Mouse (Mus musculus): ENCODE measurements around the gene Krtap31-1. TPM values are rescaled to one million over a fixed set of nuclear protein-coding genes. Genes with fewer than 3 reads are reported as not detected.
"Not testable (repeated sequence)": the region's sequence is repeated elsewhere in the genome, so short reads cannot be mapped to it uniquely, and the experiment has no call there.

The Krtap31-1 gene
- not detected in 2 replicates for polyA plus RNA-seq (2015; fragmentation: Nextera tagmentation; extraction: Ambion mirVana)

- Histone ChIP-seq H3K9ac (replicated peaks; ENCODE audit: low read depth, low read length) (no peak within 1 kb of the TSS), H3K36me3 (ENCODE audit: control insufficient read depth, insufficient read depth) (no peaks in the 10 kb centered on the region), H3K4me2 (ENCODE audit: low read length) (no peak within 1 kb of the TSS), H3K4me3 (replicated peaks; ENCODE audit: low read length) (no peak within 1 kb of the TSS), H3K4me1 (replicated peaks; ENCODE audit: control insufficient read depth, insufficient read depth, low read length) (no peaks in the 10 kb centered on the region), H3K9me3 (ENCODE audit: control insufficient read depth, low read length) (no peaks in the 10 kb centered on the region), H3K27ac (ENCODE audit: low read length) (no peak within 1 kb of the TSS), H3K27me3 (replicated peaks; ENCODE audit: control insufficient read depth, insufficient read depth, low read length) (no peaks in the 10 kb centered on the region)
- 88% methylated on average over 2 of the region's 2 CpGs for WGBS
- no peak for ATAC-seq
Observed at GRCm38 (mm10) chr11:99907620-99908019, at the start of gene Krtap31-1. Gene Krtap31-1 (plus strand): TSS chr11:99907920.

DNA sequence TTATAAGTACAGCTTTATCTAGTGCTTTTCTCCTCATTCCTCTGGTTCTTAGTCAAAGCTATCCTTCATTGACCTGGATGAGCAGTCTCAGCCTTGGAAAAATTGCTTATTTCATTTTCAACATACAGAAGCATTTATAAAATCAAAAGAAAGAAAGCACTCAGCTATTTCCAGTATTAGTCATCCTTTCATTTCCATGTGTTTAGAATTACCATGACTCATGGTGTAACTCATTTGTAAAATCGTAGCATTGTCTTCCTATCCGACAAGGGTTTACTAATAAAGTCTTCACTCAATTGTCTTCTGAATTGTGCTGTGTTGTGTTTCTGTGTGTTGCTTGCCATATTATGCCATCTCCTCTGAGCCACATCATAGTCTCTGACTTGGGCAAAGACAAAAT is 49.0 kb upstream of the Krtap31-1 start:
- whole genome bisulfite sequencing: 54% methylated on average over 2 of the region's 2 CpGs
- Histone ChIP-seq H3K27ac (ENCODE audit: low read length) (no peak overlapping the region), H3K9me3 (ENCODE audit: control insufficient read depth, low read length) (no peaks in the 10 kb centered on the region), H3K4me2 (ENCODE audit: low read length) (no peak overlapping the region), H3K36me3 (ENCODE audit: control insufficient read depth, insufficient read depth) (no peaks in the 10 kb centered on the region), H3K9ac (replicated peaks; ENCODE audit: low read depth, low read length) (no peak overlapping the region), H3K4me1 (replicated peaks; ENCODE audit: control insufficient read depth, insufficient read depth, low read length) (no peaks in the 10 kb centered on the region), H3K4me3 (replicated peaks; ENCODE audit: low read length) (no peak overlapping the region), H3K27me3 (replicated peaks; ENCODE audit: control insufficient read depth, insufficient read depth, low read length) (no peaks in the 10 kb centered on the region)
- no peak for ATAC-seq

DNA sequence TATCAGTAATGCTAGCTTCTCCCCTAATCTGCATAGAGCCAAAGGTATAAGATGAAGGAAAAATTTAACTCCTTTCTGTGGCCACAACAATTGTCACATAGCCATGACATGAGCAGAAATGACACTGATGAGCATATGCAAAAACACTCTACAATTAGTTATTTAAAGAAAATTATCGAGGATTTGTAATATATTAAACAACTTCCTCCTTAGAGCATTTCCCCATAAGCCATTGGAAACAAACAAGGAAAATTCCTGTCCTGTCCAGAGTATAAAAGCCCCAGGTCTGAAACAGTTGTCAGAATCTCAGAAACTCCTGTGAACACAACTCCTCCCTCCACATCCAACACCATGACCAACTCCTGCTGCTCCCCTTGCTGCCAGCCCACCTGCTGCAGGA is 43.5 kb upstream of the Krtap31-1 start, which contains the start of gene Gm11559:
TSS of gene Gm11559 (plus strand) at position 301 of the 400 bp plus-strand sequence.
- not testable (repeated sequence) for H3K27ac ChIP-seq (ENCODE audit: low read length); H3K4me3 ChIP-seq (replicated peaks; ENCODE audit: low read length); ATAC-seq; H3K9me3 ChIP-seq (ENCODE audit: control insufficient read depth, low read length); H3K4me1 ChIP-seq (replicated peaks; ENCODE audit: control insufficient read depth, insufficient read depth, low read length); H3K27me3 ChIP-seq (replicated peaks; ENCODE audit: control insufficient read depth, insufficient read depth, low read length); H3K9ac ChIP-seq (replicated peaks; ENCODE audit: low read depth, low read length); H3K4me2 ChIP-seq (ENCODE audit: low read length); H3K36me3 ChIP-seq (ENCODE audit: control insufficient read depth, insufficient read depth)
- 76% methylated on average over 1 of the region's 1 CpGs for WGBS

DNA sequence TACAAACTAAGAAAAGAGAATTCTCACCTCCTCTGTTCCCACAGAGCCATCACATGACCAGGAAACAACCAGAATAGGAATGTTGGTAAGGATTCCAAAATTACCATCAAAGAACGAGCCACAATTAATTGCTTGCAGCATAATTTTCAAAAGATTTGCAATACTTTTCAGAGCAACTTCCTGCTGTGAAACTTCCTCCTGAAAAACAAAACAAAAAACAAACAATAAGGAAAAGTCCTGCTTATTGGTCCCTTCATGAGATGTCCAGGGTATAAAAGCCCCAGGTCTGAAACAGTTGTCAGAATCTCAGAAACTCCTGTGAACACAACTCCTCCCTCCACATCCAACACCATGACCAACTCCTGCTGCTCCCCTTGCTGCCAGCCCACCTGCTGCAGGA is 34.6 kb upstream of the Krtap31-1 start, which contains the start of gene Krtap9-1:
TSS of gene Krtap9-1 (plus strand) at position 301 of the 400 bp plus-strand sequence.
- not testable (repeated sequence) for H3K4me3 ChIP-seq (replicated peaks; ENCODE audit: low read length); H3K27me3 ChIP-seq (replicated peaks; ENCODE audit: control insufficient read depth, insufficient read depth, low read length); H3K36me3 ChIP-seq (ENCODE audit: control insufficient read depth, insufficient read depth); H3K9ac ChIP-seq (replicated peaks; ENCODE audit: low read depth, low read length); H3K27ac ChIP-seq (ENCODE audit: low read length); H3K4me2 ChIP-seq (ENCODE audit: low read length); ATAC-seq; H3K4me1 ChIP-seq (replicated peaks; ENCODE audit: control insufficient read depth, insufficient read depth, low read length); H3K9me3 ChIP-seq (ENCODE audit: control insufficient read depth, low read length)
- WGBS: 64% methylated on average over 1 of the region's 1 CpGs

GRCm38 (mm10) chr11:99878887-99879286 is 28.8 kb upstream of the Krtap31-1 start, which contains the start of gene Gm11567:
Gene Gm11567 (plus strand): TSS chr11:99879187.
- H3K4me1 ChIP-seq (replicated peaks; ENCODE audit: control insufficient read depth, insufficient read depth, low read length); H3K4me3 ChIP-seq (replicated peaks; ENCODE audit: low read length); H3K9ac ChIP-seq (replicated peaks; ENCODE audit: low read depth, low read length); H3K27me3 ChIP-seq (replicated peaks; ENCODE audit: control insufficient read depth, insufficient read depth, low read length); H3K4me2 ChIP-seq (ENCODE audit: low read length); H3K27ac ChIP-seq (ENCODE audit: low read length); H3K9me3 ChIP-seq (ENCODE audit: control insufficient read depth, low read length); ATAC-seq; H3K36me3 ChIP-seq (ENCODE audit: control insufficient read depth, insufficient read depth): not testable (repeated sequence)
- 37% methylated on average over 1 of the region's 1 CpGs for WGBS

GRCm38 (mm10) chr11:99914451-99914850 is 6.7 kb downstream of the Krtap31-1 start, which contains the start of gene Gm11565:
Gene Gm11565 (plus strand): TSS chr11:99914751.
- Histone ChIP-seq H3K9me3 (ENCODE audit: control insufficient read depth, low read length) (no peaks in the 10 kb centered on the region), H3K27me3 (replicated peaks; ENCODE audit: control insufficient read depth, insufficient read depth, low read length) (no peaks in the 10 kb centered on the region), H3K9ac (replicated peaks; ENCODE audit: low read depth, low read length) (no peak within 1 kb of the TSS), H3K36me3 (ENCODE audit: control insufficient read depth, insufficient read depth) (no peaks in the 10 kb centered on the region), H3K4me2 (ENCODE audit: low read length) (no peak within 1 kb of the TSS), H3K27ac (ENCODE audit: low read length) (no peak within 1 kb of the TSS), H3K4me3 (replicated peaks; ENCODE audit: low read length) (no peak within 1 kb of the TSS), H3K4me1 (replicated peaks; ENCODE audit: control insufficient read depth, insufficient read depth, low read length) (no peaks in the 10 kb centered on the region)
- 91% methylated on average over 3 of the region's 3 CpGs for WGBS
- ATAC-seq: no peak

- ATAC-seq: no peak
- H3K27me3 ChIP-seq (replicated peaks; ENCODE audit: control insufficient read depth, insufficient read depth, low read length): no peaks in the 10 kb centered on the region
- H3K4me2 ChIP-seq (ENCODE audit: low read length): no peak within 1 kb of the TSS
- H3K27ac ChIP-seq (ENCODE audit: low read length): no peak within 1 kb of the TSS
- WGBS: 92% methylated on average over 1 of the region's 1 CpGs
- H3K9ac ChIP-seq (replicated peaks; ENCODE audit: low read depth, low read length): no peak within 1 kb of the TSS
- no peaks in the 10 kb centered on the region for H3K36me3 ChIP-seq (ENCODE audit: control insufficient read depth, insufficient read depth)
- H3K4me1 ChIP-seq (replicated peaks; ENCODE audit: control insufficient read depth, insufficient read depth, low read length): no peaks in the 10 kb centered on the region
- no peaks in the 10 kb centered on the region for H3K9me3 ChIP-seq (ENCODE audit: control insufficient read depth, low read length)
- H3K4me3 ChIP-seq (replicated peaks; ENCODE audit: low read length): no peak within 1 kb of the TSS
Observed at GRCm38 (mm10) chr11:99935991-99936390, 28.3 kb downstream of the Krtap31-1 start, which contains the start of gene Krtap31-2. Gene Krtap31-2 (plus strand): TSS chr11:99936291.

DNA sequence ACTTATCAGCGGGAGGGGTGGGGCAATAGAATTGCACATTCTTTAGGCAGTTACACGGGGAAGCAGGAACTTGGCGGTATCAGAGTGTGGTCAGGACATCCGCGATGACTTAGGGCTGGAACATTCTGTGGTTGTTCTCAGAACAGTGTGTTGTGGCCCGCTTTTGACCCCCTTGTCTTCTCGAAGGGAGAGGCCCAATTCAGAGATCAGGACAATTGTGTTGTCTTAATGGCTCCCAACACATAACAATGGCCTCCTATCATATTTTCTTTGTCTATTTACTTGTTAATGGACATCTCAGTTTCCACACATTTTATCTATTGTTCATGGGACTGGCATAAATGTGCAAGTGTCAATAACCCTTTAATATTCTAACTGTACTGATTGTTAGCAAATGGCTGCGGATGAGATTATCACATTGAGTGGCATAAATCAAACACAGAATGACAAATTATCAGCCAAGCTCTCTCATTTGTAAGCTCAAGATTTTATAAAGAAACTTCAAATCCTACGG is 30.1 kb downstream of the Krtap31-1 start:
- ATAC-seq: no peak
- Histone ChIP-seq H3K27me3 (replicated peaks; ENCODE audit: control insufficient read depth, insufficient read depth, low read length) (no peaks in the 10 kb centered on the region), H3K4me3 (replicated peaks; ENCODE audit: low read length) (no peak overlapping the region), H3K4me2 (ENCODE audit: low read length) (no peak overlapping the region), H3K4me1 (replicated peaks; ENCODE audit: control insufficient read depth, insufficient read depth, low read length) (no peaks in the 10 kb centered on the region), H3K27ac (ENCODE audit: low read length) (no peak overlapping the region), H3K36me3 (ENCODE audit: control insufficient read depth, insufficient read depth) (no peaks in the 10 kb centered on the region), H3K9me3 (ENCODE audit: control insufficient read depth, low read length) (no peaks in the 10 kb centered on the region), H3K9ac (replicated peaks; ENCODE audit: low read depth, low read length) (no peak overlapping the region)
- 84% methylated on average over 9 of the region's 9 CpGs for WGBS

GRCm38 (mm10) chr11:99948175-99948574 is 40.5 kb downstream of the Krtap31-1 start, which contains the start of gene Krtap9-5:
Gene Krtap9-5 (plus strand): TSS chr11:99948475.
- no peaks in the 10 kb centered on the region for H3K4me1 ChIP-seq (replicated peaks; ENCODE audit: control insufficient read depth, insufficient read depth, low read length)
- ATAC-seq: no peak
- H3K9ac ChIP-seq (replicated peaks; ENCODE audit: low read depth, low read length): no peak within 1 kb of the TSS

More at GRCm38 (mm10) chr11:99948175-99948574, 40.5 kb downstream of the Krtap31-1 start, which contains the start of gene Krtap9-5:
- 89% methylated on average over 2 of the region's 2 CpGs for WGBS
- Histone ChIP-seq H3K27me3 (replicated peaks; ENCODE audit: control insufficient read depth, insufficient read depth, low read length) (no peaks in the 10 kb centered on the region), H3K27ac (ENCODE audit: low read length) (no peak within 1 kb of the TSS), H3K9me3 (ENCODE audit: control insufficient read depth, low read length) (no peaks in the 10 kb centered on the region), H3K4me2 (ENCODE audit: low read length) (no peak within 1 kb of the TSS), H3K36me3 (ENCODE audit: control insufficient read depth, insufficient read depth) (no peaks in the 10 kb centered on the region), H3K4me3 (replicated peaks; ENCODE audit: low read length) (no peak within 1 kb of the TSS)
